Mouse (Mus musculus) heart, postnatal 4 days (tissue): ENCODE results near the gene Rabac1. TPM values are rescaled to one million over a fixed set of nuclear protein-coding genes. Genes with fewer than 3 reads are reported as not detected.

Experiments used
- DNase-seq: peaks from one replicate; pipeline ENCODE4 v3.0.0; 2021
- total RNA-seq, 2 experiments: library from RNA; stranded (reverse); gene quantifications; 2 replicates each; pipeline ENCODE4 v1.2.3; 2021

The Rabac1 gene
- 100 to 1,000 TPM; 212 to 234 TPM for total RNA-seq

DNA sequence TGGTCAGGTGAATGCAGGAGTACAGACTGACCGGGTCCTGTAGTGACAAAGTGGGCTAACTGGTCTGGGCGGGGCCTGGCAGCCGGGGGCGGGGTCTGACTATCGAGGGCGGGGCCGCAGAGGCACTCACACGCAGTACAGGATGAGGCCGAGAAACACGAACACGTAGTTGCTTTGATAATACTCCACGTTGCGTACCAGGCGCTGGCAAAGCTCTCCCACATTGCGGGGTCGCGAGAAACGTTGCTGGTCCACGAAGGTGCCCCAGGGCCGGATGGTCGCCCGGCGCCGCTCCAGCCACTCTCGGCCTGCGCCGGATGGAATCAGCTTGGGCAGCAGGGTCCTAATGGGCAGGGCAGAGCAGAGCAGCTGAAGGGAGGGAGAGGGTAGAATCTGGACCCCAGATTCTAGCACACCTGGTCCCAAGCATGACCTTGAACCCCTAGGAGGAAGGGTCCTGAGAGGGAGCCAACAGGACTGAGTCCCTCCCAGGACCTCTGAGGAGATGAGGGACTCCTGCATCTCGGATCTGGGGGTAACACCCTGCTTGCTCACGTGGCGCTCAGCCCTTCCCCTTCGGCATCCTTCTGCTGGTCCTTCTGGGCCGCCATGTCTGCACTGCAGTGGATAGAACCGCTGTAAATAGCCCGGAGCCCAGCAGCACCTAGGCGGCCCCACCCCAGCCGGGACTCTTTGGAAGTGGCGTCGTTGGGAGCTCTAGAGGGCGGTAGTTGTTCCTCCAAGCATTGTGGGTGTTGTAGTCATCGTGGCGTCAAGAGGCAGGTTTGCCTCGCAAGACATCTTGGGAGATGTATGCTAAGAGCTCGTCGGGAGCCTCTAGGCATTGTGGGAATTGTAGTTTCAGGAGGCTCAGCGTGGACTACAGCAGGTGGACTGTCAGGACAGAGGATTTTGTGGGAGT is at the start of gene Rabac1:
Rabac1 (minus strand) TSS at position 783 of the 922 bp plus-strand sequence.
- peak; percentile 89 for DNase-seq

DNA sequence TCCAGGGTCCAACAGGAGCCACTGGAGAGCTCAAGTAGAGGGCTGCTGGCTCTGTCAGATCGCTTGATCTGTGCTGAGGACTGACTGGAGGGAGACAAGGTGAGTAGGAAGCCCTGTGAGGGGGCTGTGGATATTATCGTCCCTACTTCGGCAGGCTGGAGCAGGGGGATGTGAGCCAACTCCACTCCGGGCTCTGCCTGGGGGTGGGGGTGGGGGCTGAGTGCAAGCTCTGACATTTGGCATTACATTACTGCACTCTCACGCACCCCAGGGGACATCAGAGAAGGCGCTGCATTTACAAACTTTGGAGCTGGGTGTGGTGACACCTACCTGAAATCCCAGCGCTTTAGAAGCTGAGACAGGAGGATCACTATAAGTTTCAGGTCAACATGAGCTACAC is 39.0 kb upstream of the Rabac1 start:
- DNase-seq: no peak

DNA sequence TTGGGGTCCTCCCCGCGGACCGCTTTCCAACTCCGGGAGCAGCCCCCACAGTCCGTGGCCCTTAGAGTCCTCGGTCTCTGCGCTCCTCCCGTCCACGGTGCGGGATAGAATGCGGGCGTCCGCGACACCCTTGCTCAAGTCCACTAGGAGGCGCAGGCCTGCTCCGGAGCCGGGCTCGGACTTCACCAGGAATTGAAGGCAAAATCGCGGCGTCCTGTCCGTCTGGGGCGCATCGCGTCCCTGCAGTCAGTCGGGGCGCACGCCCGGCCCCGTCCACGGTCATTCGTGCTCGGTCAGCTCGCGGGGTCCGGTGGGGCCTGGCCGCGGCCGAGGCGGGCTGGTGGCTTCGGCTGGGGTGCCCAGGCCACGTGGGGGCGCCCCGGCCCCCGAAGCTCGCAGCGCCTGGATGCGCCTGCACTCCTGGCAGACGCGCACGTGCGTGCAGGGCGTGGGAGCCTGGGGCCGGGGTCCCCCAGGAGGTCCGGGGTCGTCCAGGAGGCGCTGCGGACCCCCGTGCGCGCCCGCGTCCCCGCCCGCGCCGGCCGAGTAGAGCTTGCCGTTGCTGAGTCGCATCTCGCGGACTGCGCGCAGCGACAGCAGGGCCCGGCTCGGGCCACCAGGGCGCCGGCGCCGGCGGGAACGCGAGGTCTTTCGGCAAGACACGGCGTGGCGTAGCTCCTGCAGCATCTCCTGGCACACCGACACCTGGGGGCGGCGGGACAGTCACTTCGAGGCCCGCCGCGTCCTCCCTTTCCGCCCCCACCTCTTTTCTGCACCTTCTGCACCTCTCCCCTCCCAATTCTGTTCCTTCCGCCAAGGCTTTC is 37.7 kb upstream of the Rabac1 start:
- DNase-seq: peak; percentile 57

DNA sequence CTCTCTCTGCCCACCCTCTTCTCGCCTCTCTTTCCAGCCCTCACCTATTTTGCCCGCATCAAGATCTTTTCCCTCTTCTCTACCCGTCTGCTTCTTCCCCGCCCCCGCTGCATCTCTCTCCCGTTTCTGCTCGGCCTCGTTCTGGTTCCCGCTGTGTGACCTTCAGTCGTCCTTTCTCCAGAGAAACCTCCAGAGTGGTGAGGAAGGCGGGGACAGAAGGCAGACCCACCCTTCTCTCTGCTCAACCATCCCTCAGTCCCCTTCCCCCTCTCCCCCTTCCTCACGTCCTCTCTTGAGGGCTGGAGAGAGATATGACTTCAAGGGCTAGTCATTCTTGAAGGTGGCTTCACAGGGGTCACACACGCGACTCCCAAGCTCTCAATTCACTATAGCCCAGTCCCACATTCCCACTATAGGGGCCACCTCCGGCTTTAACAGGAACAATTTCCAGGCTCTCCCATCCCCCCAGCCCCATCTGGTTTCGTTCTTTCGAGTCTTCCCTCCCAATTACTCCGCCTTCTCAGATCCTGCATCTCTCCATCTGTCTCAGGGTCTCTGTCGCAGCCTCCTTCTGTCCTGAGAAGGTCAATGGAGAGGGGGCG is 36.6 kb upstream of the Rabac1 start:
- no peak for DNase-seq

DNA sequence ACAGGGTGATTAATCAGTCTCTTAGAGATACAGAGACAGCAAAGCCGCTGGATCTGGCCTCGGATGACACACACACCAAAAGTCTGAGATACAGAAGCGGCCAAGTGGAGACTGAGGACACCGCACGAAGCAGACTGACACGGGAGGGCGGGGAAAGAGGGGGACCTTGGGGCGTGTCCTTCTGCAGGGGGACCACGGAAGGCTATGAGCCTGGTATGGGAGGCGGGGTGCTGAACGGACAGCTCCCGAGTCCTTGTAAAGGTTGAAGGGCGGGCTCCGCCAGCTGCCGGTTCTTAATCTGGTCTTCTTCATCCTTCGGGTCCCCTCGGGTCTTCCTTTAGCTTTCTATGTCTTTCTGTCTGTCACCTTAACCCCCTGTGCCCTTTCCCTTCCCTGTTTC is 36.1 kb upstream of the Rabac1 start:
- DNase-seq: peak; percentile 82

DNA sequence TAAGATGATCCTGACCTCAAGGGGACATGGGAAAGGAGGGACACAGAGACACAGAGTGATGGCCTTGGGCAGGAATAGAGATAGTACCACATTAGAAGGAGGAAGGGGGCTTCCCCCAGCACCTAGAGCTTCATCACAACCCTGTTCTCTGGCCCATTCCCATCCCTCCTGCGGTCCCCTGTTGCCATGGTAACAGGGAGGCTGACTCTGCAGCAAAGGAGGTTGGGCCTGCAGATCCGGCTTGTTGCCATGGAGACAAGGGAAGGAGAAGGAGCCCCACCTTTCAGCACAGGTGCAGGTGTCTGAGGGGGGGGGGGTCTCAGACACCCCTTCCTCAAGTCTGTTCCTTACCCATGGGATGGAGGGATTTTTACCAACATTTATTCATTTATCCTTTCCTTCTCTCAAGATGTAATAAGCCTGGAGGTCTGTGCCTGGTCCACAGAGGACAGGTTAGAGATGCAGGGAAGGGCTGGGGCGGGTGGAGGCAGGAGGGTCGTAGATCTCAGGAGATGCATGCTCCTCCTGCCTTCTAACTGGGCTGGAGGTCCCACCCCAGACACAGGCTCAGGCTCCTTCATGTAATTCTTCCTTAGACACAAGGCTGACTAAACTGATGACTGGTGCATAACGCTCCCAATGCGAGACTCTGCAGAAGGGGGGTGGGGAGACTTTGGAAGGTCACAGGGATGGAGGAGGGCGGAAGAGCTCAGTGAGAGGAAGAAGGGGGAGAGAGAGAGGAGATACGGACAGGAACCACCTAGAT is 35.2 kb upstream of the Rabac1 start:
- DNase-seq: no peak

DNA sequence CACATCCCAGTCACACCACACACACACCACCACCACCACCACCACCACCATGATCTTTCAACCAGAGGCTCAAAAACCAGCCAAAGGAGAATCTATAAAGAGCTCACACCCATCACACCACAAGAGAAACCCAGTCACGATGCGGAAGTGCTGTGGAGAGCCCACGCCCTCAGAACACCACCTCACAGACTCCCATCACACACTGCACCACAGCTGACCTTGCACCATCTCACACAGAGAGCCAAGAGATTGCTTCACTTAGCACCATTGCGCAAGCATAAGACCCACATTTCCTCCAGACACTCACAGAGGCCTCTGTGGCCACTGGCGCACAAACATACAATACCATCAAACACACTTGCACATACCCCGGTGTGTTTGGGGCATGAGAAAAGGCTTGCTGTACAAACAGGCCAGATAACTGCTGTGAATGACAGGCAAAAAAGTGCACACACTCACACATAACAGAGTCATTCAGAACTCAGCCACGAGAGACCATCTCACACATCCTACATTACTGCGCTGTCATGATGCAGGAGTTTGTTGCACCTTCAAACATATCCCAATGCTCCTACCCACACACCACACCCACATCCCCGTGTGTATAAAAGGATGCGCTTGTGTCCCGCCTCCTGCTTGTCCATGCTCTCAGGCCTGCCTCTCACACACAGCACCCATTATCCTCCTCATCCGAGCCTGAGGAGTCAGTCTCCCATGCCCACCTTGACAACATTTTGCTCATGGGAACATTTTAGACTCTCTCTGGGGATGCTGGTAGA is 34.2 kb upstream of the Rabac1 start:
- DNase-seq: no peak

DNA sequence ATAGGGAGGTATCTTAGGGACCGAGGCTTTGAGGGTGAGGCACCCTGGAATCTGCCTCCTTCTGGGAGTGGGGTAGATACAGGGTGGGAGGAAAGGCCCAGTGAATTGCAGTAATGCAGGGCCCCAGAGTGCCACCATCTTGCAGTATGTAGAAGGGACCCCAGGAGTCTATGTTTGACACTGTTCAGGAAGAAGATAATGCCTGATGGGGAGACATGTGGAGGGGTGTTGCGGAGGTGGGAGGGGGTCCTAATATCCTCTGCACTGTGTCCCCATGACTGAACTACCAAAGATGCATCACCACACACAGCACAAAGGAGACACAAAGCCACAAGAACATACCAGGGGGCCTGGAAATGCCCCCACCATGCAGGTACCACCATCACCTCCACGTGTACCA is 33.6 kb upstream of the Rabac1 start:
- no peak for DNase-seq

DNA sequence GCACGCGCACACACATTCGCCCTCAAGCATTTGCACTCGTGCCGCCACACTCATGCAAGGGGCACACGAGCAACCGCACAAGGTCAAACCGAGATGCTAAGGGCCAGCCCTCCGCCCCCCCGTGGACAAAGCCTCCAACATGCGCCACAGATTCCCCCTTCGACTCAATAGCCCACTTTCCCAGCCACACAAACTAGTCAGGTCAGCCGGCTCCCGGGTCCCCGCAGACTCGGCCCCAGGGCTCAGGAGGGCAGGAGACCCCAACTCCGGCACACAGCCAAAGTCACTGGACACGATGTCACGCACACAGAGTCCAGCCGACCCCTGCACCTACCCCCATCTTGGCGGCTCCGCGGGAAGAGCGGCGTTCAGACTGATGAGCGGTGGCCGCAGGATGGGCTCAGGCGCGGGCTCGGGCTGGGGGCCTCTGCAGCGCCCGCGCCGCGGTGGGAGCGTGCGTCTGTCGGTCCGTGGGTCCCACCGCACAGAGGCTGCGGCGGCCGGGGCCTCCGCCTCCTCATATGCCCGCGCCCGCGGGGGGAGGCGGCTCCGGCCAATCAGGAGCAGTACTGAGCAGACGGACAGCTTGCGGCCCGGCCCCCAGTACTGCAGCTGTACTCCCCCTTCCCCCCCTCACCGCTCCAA is 33.0 kb upstream of the Rabac1 start, which contains the start of gene Atp1a3:
Atp1a3 (minus strand) TSS at position 538 of the 645 bp plus-strand sequence.
- DNase-seq: no peak

DNA sequence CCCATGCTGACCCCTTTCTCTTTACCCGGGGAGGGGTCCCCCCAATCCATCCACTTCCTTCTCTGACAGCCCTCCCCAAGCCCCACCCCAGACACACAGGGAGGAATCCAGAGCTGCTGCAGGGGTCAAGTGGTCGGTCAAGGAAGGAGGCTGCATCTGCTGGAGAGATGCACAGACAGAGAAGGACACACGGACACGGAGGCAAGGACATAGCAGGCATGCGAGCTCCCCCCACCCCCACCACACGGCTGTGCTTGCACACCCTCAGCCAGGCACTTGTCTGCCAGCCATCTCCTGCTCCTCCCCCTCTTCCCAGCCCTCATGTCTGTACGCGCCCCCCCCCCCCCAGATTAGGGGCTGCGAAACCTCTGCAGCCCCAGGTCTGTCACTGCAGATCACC is 32.3 kb upstream of the Rabac1 start:
- DNase-seq: no peak

DNA sequence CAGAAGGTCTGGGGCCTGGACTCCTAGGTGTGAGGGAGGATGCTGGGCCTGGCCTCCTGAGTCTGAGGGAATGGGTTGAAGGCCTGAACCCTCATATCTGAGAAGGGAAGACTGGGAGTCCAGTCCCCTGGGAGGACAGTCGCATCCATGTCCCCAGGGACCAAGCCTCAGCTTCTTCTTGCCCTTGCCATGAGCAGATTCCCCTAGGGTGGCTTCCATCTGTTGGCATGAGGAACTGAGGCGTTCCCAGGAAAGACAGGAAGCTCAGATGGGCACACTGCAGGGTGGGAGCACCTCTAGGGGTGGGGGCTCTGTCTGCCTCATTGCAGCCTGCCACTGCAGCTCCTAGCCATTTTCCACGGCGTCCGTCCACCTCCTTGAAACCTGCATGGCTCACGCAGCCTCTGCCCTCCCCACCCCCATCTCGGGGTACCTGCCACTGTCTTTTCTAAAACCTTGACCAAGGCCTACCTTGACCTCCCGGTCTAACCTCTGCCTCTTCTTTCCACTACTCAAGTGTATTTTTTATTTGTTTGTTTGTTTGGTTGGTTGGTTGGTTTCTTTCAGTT is 31.4 kb upstream of the Rabac1 start:
- no peak for DNase-seq

DNA sequence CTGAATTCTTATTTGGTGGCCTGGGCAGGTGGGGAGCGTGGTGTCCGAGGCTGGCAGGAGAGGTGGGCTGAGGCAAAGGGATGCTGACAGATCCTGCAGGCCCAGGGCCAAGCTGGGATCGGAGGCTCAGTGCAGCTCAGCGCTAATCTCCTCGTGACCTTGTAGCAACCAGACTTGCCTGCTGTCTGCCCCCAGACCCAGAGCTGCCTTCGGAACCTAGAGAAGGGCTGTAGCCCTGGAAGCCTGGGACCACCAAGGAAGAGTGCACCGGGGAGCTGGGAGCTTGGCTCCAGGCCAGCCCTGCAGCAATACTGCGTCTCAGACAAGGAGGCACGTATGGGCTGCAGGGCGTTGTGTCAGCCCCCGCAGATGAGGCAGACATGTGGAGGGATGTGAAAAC is 30.7 kb upstream of the Rabac1 start:
- DNase-seq: no peak

DNA sequence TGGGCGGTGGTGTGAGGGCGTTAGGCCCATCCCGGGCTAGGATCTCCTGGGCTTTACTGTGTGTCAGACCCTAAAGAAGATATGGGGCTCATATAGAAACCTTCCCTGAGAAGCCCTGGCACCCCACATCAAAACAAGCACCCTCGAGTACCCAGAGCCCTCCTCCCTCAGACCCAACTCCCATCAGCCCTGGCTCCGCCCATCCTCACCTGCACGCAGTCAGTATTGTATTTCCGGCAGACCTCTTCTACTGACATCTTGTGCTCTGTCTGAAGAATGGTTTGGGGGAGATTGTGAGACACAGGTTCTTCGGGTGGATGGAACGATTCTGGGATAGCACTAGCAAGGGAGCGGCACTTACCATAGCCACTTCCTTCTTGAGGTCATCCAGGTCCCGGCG is 28.2 kb upstream of the Rabac1 start:
- DNase-seq: no peak

DNA sequence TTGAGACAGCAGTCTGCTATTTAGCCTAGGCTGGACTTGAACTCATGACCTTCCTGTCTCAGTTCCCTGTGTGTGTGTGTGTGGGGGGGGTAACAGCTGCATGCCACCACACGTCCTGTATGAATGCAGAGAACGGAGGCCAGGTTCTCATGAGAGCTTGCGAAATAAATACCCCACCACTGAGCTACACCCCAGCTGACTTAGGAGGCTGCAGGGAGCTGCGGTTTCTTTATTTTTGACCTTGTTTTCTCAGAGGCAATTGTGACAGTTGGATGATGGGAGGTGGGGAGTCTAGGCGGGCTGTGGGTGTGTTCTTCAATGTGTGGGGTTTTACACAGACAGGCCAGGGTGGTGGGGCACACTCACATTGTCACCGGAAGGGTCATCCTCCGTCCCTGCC is 27.7 kb upstream of the Rabac1 start:
- no peak for DNase-seq

DNA sequence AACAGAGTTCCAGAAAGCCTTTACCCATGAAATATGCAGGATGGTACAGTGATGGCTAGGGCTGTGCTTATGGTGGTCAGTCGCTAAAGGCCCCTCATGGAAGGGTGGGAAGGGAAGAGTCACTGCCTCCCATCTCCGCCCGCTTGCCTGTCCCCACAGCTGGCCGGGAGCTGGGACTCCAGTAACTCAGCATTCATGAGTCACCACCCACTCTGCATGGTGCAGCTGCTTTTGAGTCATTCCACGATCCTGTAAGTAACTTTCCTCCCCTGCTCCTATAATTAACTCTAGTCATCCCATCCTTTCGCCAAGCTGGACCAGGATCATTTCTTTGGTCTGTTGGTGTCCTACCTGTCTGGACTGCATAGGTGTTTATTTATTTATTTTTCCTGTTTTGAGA is 20.5 kb upstream of the Rabac1 start:
- DNase-seq: no peak

DNA sequence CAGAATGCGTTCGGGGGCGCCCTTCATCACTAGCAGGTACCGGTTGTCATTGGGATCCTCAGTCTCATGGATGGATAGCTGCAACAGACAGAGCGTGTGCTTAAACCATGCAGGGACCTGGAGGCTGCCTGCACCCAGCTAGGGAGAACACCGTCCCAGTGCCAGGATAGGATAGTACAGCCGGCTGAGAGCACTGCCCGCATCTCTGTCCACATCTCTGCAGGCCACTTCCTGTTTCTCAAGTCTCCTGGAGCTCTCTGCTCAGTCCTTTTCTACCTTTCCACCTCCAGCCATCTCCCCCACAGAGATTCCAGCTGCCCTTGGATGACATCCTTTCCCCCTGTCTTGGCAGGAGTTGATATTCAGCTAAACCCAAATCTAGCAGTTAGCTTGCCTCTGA is 17.9 kb upstream of the Rabac1 start:
- DNase-seq: no peak

DNA sequence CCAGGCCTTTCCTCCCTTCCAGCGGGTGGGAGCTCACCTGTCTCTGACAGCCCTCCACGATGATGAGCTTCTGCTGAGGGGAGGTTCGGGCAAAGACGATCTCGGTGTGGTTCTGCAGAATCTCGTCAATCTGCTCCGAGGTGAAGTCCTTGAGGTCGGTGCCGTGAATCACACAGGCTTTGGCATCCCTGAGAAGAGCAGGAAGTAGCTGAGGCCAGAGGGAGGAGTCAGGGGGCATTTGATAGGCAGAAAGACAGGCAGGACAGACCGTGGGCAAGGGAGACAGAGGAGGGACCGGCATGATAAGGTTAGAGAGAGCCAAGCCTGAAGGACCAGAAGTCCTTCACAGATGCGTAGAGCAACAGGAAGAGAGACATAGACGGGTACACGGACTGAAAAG is 15.4 kb upstream of the Rabac1 start:
- no peak for DNase-seq

DNA sequence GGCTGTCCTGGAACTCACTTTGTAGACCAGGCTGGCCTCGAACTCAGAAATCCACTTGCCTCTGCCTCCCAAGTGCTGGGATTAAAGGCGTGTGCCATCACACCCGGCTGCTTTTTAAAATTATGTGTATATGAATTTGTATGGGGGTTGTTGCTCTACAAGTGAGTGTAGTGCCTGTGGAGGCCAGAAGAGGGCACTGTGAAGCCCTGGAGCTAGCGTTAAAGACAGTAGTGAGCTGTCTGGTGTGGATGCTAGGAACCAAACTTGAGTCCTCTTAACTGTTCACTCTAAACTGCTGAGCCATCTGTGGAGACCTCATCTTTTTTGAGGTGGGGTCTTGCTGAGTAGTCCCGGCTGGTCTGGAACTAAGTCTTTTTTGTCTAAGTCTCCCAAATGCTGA is 13.2 kb upstream of the Rabac1 start:
- DNase-seq: no peak

DNA sequence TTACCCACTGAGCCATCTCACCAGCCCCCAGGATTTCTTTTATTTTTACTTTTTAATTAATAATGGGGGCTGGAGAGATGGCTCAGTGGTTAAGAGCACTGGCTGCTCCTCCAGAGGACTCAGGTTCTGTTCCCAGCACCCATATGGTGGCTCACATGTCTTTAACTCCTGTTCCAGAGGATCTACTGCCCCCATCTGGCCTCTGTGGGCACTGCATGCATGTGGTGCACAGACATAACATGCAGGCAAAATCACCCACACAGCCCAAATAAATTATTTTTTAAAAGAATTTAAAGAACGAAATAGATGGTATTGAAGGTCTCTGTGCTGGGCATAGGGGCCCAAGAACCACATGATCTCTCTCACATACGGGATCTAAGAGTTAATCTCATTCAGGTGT is 11.8 kb upstream of the Rabac1 start:
- no peak for DNase-seq

DNA sequence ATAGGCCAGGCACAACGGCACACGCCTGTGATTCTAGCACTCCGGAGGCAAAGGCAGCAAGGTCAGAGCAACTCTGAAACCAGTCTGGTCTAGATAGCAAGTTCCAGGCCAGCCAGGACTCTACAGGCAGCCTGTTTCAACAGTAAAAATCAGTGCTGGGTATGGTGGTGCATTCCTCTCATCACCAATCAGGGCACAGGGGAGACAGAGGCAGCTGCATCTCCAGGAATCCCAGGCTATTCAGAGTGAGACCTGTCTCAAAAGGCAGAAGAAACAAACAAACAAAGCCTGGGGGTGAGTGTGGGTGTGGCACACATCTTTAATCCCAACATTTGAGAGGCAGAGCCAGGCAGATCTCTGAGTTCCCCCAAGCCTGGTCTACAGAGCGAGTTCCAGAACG is 10.8 kb upstream of the Rabac1 start:
- DNase-seq: no peak

DNA sequence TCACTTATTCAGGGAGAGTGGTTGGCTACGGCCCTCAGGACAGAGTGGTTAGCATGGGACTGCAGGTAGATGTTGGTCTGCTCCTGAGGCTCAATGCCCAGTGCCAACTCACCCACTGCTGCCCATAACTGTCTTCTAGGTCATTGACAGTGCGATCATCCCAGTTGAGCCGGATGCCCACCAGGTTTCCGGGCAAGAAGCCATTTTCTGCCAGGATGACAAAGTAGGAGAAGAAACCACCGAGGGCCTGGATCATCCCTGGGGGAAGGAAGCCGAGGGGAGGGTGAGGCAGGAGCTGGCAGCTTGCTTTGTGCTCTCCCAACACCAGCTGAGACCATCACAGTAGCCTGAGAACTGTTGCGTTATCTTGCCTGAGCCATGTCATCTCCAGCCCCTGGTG is 7.9 kb upstream of the Rabac1 start:
- no peak for DNase-seq
